Comparison of ENCODE assay signal across 13 mouse cellular contexts in genomic region chr5:121157489-121157888, GRCm38 (mm10).
"Had no signal": no experiment of that assay in that cellular context is flagged by ENCODE, and none has a peak within 500 bp of the region (broad histone marks: within the 10 kb centered on the region; RNA-seq: fewer than 3 reads in every experiment).

No protein-coding gene starts in this region.

- H3K4me3 ChIP-seq: limb, embryonic 12.5 days; liver, embryonic 13.5 days; midbrain, embryonic 13.5 days; neural tube, embryonic 12.5 days had no signal

- DNase-seq: kidney, postnatal 10 days; layer of hippocampus, adult 9-11 months; liver; liver, embryonic 13.5 days; liver, postnatal 0 days; lung, postnatal 36 days; right cerebral cortex, postnatal 4 days; spleen, adult 18-20 months; thymus, adult 18-20 months; thymus, postnatal 14 days had no signal

- H3K27ac ChIP-seq: limb, embryonic 12.5 days; liver, embryonic 13.5 days; midbrain, embryonic 13.5 days; neural tube, embryonic 12.5 days had no signal

- H3K4me1 ChIP-seq: limb, embryonic 12.5 days; liver, embryonic 13.5 days; midbrain, embryonic 13.5 days; neural tube, embryonic 12.5 days had no signal

- H3K27me3 ChIP-seq: limb, embryonic 12.5 days; liver, embryonic 13.5 days; midbrain, embryonic 13.5 days; neural tube, embryonic 12.5 days had no signal
